Mouse (Mus musculus) kidney, postnatal 0 days (tissue): Measurements from ENCODE around the gene Fbxo27. TPM values are rescaled to one million over a fixed set of nuclear protein-coding genes. Genes with fewer than 3 reads are reported as not detected.
A peak's percentile ranks its signal among the peaks of the same experiment; 100 is the strongest.
"Not testable (repeated sequence)": the region's sequence is repeated elsewhere in the genome, so short reads cannot be mapped to it uniquely, and the experiment has no call there.

Source experiments
- ATAC-seq: fragments of 200-750 bp; cut with Nextera tagmentation; replicated peaks from 2 replicates; pipeline ENCODE4 v1.8.0; 2017; ENCODE audit warnings: low read depth, moderate number of reproducible peaks, moderate TSS enrichment, moderate library complexity; ENCODE audit not compliant: low FRiP score
- DNase-seq: peaks from one replicate; pipeline ENCODE4 v3.0.0-alpha.2; 2016; ENCODE audit warnings: low spot score
- H3K27ac ChIP-seq: fragments of 300-500 bp; sonication (generic); 2 replicates; pipeline ENCODE4 v1.5.1; 2014; ENCODE audit warnings: mild to moderate bottlenecking
- H3K27me3 ChIP-seq: fragments of 300-500 bp; sonication (generic); 2 replicates; pipeline ENCODE4 v1.6.1; 2014; ENCODE audit warnings: low read length, mixed read lengths; ENCODE audit not compliant: insufficient read depth
- H3K36me3 ChIP-seq: fragments of 300-500 bp; sonication (generic); 2 replicates; pipeline ENCODE4 v1.6.1; 2014; ENCODE audit warnings: low read length, mixed read lengths; ENCODE audit not compliant: insufficient read depth
- H3K4me1 ChIP-seq: fragments of 300-500 bp; sonication (generic); replicated peaks from 2 replicates; pipeline ENCODE4 v1.6.1; 2014; ENCODE audit warnings: antibody characterized with exemption, low read length, mixed read lengths; ENCODE audit not compliant: insufficient read depth
- H3K4me2 ChIP-seq: fragments of 300-500 bp; sonication (generic); 2 replicates; pipeline ENCODE4 v1.6.1; 2014; ENCODE audit warnings: mild to moderate bottlenecking, low read length, moderate library complexity, mixed read lengths
- H3K4me3 ChIP-seq: fragments of 300-500 bp; sonication (generic); replicated peaks from 2 replicates; pipeline ENCODE4 v1.5.1; 2014; ENCODE audit warnings: low read depth, low read length
- H3K9ac ChIP-seq: fragments of 300-500 bp; sonication (generic); 2 replicates; pipeline ENCODE4 v1.6.1; 2014; ENCODE audit warnings: low read depth, low read length
- H3K9me3 ChIP-seq: fragments of 300-500 bp; sonication (generic); replicated peaks from 2 replicates; pipeline ENCODE4 v1.6.1; 2016; ENCODE audit warnings: low read length, inconsistent platforms, mixed read lengths
- CTCF ChIP-seq: IDR thresholded peaks from 2 replicates; pipeline ENCODE4 v1.5.1; 2016; ENCODE audit warnings: antibody characterized with exemption, low read depth, mild to moderate bottlenecking, moderate library complexity
- WGBS: fragments of 180-500 bp; shearing (Covaris S2); extraction: QIAGEN DNeasy Blood & Tissue Kit; methylation state at CpG from one replicate; pipeline ENCODE4 v1.1.7; 2014; 5-methylcytosine and 5-hydroxymethylcytosine counted together
- polyA plus RNA-seq: library from polyadenylated mRNA; unstranded; fragments of >200 nt; fragmentation: Nextera tagmentation; extraction: Ambion mirVana; gene quantifications from 2 replicates; pipeline ENCODE4 v1.2.1, GENCODE M21; 2015

Gene Fbxo27
- polyA plus RNA-seq, 1 experiment from 2014 or later: 3.9 TPM

DNA sequence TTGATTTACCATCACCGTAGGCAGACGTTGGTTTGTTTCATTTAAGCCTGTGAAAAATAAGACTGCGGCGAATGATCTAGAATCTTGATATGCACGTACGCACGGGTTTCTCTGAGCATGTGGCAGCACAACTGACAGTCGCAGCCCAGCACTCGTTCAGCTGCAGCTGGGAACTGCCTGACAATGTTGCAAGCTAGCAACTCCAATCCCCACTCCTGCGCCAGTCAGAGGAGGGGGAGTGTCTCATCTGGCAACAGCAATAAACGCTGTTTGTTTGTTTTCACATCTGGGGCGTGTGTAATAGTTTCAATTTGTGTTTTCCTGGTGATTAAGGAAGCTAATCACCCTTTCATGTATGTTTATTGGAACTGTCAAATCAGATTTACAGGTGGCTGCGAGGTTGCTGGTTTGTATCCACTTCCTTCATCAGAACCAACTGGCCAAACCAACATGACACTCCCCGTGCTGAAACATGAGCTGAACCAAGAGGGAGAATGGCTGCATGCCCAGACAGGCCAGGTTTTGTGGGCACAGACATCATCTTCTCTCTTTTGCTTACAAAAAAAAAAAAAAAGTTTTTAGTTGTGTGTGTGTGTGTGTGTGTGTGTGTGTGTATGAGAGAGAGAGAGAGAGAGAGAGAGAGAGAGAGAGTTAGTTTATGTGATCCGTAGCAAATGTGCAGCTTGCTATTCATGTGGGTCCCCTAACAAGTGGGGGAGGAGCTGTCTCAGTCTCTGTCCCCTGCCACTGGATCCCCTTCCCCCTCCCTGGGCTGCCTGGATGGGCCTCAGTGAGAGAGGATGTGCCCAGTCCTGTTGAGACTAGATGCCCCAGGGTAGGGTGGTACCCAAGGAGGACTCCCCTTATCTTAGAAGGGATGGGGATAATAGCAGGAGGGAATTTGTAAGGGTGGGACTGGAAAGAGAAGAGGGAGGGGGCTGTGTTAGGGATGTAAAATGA is 26.7 kb upstream of the Fbxo27 start:
- Histone ChIP-seq H3K9ac (peak overlapping the region; percentile 23; the same call in 1 of the 2 replicates), H3K27ac (no peak overlapping the region), H3K27me3 (0 out of 2 replicates have a peak, but pooled peaks cover 4% of the 10 kb centered on the region), H3K4me1 (0 out of 2 replicates have a peak, but pooled peaks cover 3% of the 10 kb centered on the region), H3K4me2 (peak overlapping the region; percentile 45), H3K9me3 (no peaks in the 10 kb centered on the region), H3K4me3 (no peak overlapping the region; the same call in 1 of the 2 replicates), H3K36me3 (no peaks in the 10 kb centered on the region)
- TF ChIP-seq CTCF: no peak
- DNase-seq (peak; percentile 61), ATAC-seq (no peak; the same call in 1 of the 2 replicates)
- 12% methylated on average over 15 of the region's 15 CpGs for WGBS

GRCm38 (mm10) chr7:28671172-28671571 is 21.5 kb upstream of the Fbxo27 start:
- TF ChIP-seq CTCF: no peak; the same call in 1 of the 2 replicates
- DNase-seq (peak; percentile 40), ATAC-seq (no peak)
- Histone ChIP-seq H3K4me3 (no peak overlapping the region), H3K27ac (no peak overlapping the region), H3K4me1 (no peaks in the 10 kb centered on the region), H3K27me3 (no peaks in the 10 kb centered on the region), H3K4me2 (no peak overlapping the region), H3K36me3 (no peaks in the 10 kb centered on the region), H3K9me3 (no peaks in the 10 kb centered on the region), H3K9ac (no peak overlapping the region)
- 57% methylated on average over 4 of the region's 4 CpGs for WGBS

GRCm38 (mm10) chr7:28672276-28672675 is 20.4 kb upstream of the Fbxo27 start:
- no peak overlapping the region for H3K27ac ChIP-seq
- no peaks in the 10 kb centered on the region for H3K27me3 ChIP-seq
- no peak overlapping the region for H3K4me3 ChIP-seq
- DNase-seq: no peak
- no peaks in the 10 kb centered on the region for H3K9me3 ChIP-seq
- H3K36me3 ChIP-seq: no peaks in the 10 kb centered on the region
- no peak overlapping the region for H3K4me2 ChIP-seq
- ATAC-seq: no peak
- H3K9ac ChIP-seq: no peak overlapping the region
- no peaks in the 10 kb centered on the region for H3K4me1 ChIP-seq
- TF ChIP-seq CTCF: no peak
- WGBS: 89% methylated on average over 5 of the region's 5 CpGs

DNA sequence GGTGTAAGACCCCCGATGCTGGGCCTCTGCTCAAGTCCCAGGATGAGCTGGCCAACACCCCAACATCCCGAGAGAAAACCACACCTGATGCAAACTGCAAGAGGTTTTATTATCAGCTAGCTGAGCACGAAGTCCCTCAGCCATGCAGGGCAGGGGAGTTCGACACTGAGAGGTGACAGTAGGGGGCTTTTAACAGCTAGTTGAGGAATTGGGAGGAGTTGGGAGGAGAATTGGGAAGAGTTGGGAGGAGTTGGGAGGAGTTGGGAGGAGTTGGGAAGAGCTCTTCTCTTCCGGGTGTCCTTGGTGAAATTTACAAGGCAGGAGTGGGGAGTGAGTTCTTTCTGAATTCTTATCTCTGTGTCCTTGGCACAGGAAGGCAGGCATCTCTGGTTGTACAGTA is 19.9 kb upstream of the Fbxo27 start:
- H3K9ac ChIP-seq: not testable (repeated sequence)
- 45% methylated on average over 5 of the region's 5 CpGs for WGBS

GRCm38 (mm10) chr7:28674994-28675393 is 17.7 kb upstream of the Fbxo27 start:
- no peaks in the 10 kb centered on the region for H3K27me3 ChIP-seq
- H3K4me2 ChIP-seq: no peak overlapping the region
- TF ChIP-seq CTCF: no peak
- no peak overlapping the region for H3K27ac ChIP-seq
- no peak overlapping the region for H3K9ac ChIP-seq
- ATAC-seq: no peak
- 76% methylated on average over 9 of the region's 9 CpGs for WGBS
- H3K9me3 ChIP-seq: no peaks in the 10 kb centered on the region
- no peak overlapping the region for H3K4me3 ChIP-seq
- H3K36me3 ChIP-seq: no peaks in the 10 kb centered on the region
- no peak for DNase-seq
- no peaks in the 10 kb centered on the region for H3K4me1 ChIP-seq

More for the DNA sequence above, 19.9 kb upstream of the Fbxo27 start:
- H3K4me3 ChIP-seq, H3K4me2 ChIP-seq, H3K27ac ChIP-seq, ATAC-seq, H3K4me1 ChIP-seq, H3K36me3 ChIP-seq, DNase-seq, H3K9me3 ChIP-seq, H3K27me3 ChIP-seq: not testable (repeated sequence)

GRCm38 (mm10) chr7:28675746-28676145 is 16.9 kb upstream of the Fbxo27 start:
- Histone ChIP-seq H3K27me3 (no peaks in the 10 kb centered on the region), H3K27ac (no peak overlapping the region), H3K36me3 (no peaks in the 10 kb centered on the region), H3K4me3 (no peak overlapping the region), H3K4me1 (no peaks in the 10 kb centered on the region), H3K9me3 (no peaks in the 10 kb centered on the region), H3K9ac (no peak overlapping the region), H3K4me2 (no peak overlapping the region)
- DNase-seq (peak; percentile 40), ATAC-seq (no peak)
- 43% methylated on average over 11 of the region's 11 CpGs for whole genome bisulfite sequencing
- TF ChIP-seq CTCF: peak; percentile 63
